Mouse (Mus musculus): ENCODE data around the gene Shld2. TPM values are rescaled to one million over a fixed set of nuclear protein-coding genes. Genes with fewer than 3 reads are reported as not detected.

The Shld2 gene
- polyA plus RNA-seq, 1 experiment: 2.6 TPM

DNA sequence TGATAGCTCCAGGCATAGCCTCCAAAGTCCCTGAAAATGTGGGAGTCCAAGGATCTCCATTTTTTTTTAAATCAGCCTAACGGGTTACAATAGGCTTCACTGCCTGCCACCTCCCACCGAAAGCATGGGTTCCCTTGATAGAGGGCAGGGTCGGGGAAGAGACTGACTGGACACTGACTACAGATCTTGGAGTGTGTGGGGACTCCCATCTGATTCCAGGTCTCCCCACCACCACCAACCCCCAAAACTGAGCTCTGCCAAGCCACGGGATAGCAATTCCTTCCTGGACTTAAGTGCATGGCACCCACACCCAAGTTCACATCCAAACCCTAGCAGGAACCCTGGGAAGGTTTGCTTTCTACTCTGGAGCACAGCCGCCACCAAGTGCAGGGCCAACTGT lies 89.9 kb downstream of the Shld2 start:
- Histone ChIP-seq H3K4me3 (no peak overlapping the region), H3K36me3 (ENCODE audit: control insufficient read depth, insufficient read depth) (no peaks in the 10 kb centered on the region), H3K79me2 (ENCODE audit: control insufficient read depth, insufficient read depth) (no peaks in the 10 kb centered on the region), H3K27me3 (ENCODE audit: control insufficient read depth, insufficient read depth, insufficient read length) (peaks cover 40% of the 10 kb centered on the region), H3ac (ENCODE audit: control insufficient read depth, insufficient read length) (no peak overlapping the region), H3K4me2 (ENCODE audit: low read depth) (no peak overlapping the region)
- TF ChIP-seq USF1 (IDR thresholded peaks at IDR 0.05; ENCODE audit: low read depth) (no peak), MYOD1 (IDR thresholded peaks at IDR 0.05; ENCODE audit: control insufficient read depth in 1 of 3, insufficient read length in 2 of 3, low read depth in 2 of 3) (no peak), REST (IDR thresholded peaks at IDR 0.05; ENCODE audit: insufficient read depth, insufficient read length) (no peak), POLR2AphosphoS2 (IDR thresholded peaks at IDR 0.05; ENCODE audit: insufficient read length, low read depth) (no peak), POLR2A (IDR thresholded peaks at IDR 0.05; ENCODE audit: insufficient read length, low read depth) (no peak), SRF (IDR thresholded peaks at IDR 0.05; ENCODE audit: control insufficient read depth, insufficient read length, low read depth) (no peak), TCF3 (IDR thresholded peaks at IDR 0.05; ENCODE audit: insufficient read length, low read depth) (no peak), MYOG (IDR thresholded peaks at IDR 0.05; ENCODE audit: control insufficient read depth in 1 of 3, insufficient read depth in 1 of 3, insufficient read length in 2 of 3, low read depth in 2 of 3) (no peak)

DNA sequence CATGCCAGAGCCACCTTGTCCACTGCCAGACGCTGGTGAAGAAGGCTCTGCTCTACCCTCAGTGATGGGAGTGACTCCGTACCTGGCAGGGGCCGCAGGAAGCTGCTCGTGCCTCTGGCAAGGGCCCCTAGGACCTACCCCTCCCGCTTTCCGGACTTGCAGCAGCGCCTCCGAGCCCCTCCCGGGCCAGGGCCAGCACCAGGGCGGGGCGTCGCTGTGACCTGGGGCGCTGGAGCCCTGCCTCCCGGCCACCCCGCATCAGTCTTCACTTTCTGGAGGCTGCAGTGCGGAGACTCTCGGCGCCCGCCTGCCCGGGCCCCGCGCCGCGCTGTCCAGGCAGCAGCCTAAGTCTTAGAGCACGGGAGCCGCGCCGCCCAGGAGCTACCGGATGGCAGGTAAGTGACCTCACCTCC lies 90.5 kb downstream of the Shld2 start:
- H3K4me3 ChIP-seq: no peak overlapping the region
- H3K27me3 ChIP-seq (ENCODE audit: control insufficient read depth, insufficient read depth, insufficient read length): peaks cover 40% of the 10 kb centered on the region
- H3ac ChIP-seq (ENCODE audit: control insufficient read depth, insufficient read length): no peak overlapping the region
- no peaks in the 10 kb centered on the region for H3K36me3 ChIP-seq (ENCODE audit: control insufficient read depth, insufficient read depth)
- no peak overlapping the region for H3K4me2 ChIP-seq (ENCODE audit: low read depth)
- TF ChIP-seq TCF12 (IDR thresholded peaks at IDR 0.05; ENCODE audit: insufficient read depth, poor library complexity, severe bottlenecking) (no peak), POLR2A (IDR thresholded peaks at IDR 0.05; ENCODE audit: insufficient read length, low read depth) (no peak), CEBPB (IDR thresholded peaks at IDR 0.05; ENCODE audit: insufficient read depth, poor library complexity, severe bottlenecking) (no peak), MYOD1 (IDR thresholded peaks at IDR 0.05; ENCODE audit: control insufficient read depth in 1 of 3, insufficient read length in 2 of 3, low read depth in 2 of 3) (no peak), MAX (IDR thresholded peaks at IDR 0.05; ENCODE audit: low read depth) (no peak), E2F4 (IDR thresholded peaks at IDR 0.05; ENCODE audit: insufficient read depth) (no peak), SRF (IDR thresholded peaks at IDR 0.05; ENCODE audit: control insufficient read depth, insufficient read length, low read depth) (no peak), USF1 (IDR thresholded peaks at IDR 0.05; ENCODE audit: low read depth) (no peak), POLR2AphosphoS2 (IDR thresholded peaks at IDR 0.05; ENCODE audit: insufficient read length, low read depth) (no peak), MYOG (IDR thresholded peaks at IDR 0.05; ENCODE audit: control insufficient read depth in 1 of 3, insufficient read depth in 1 of 3, insufficient read length in 2 of 3, low read depth in 2 of 3) (no peak), TCF3 (IDR thresholded peaks at IDR 0.05; ENCODE audit: insufficient read length, low read depth) (no peak), REST (IDR thresholded peaks at IDR 0.05; ENCODE audit: insufficient read depth, insufficient read length) (no peak)
- H3K79me2 ChIP-seq (ENCODE audit: control insufficient read depth, insufficient read depth): no peaks in the 10 kb centered on the region

DNA sequence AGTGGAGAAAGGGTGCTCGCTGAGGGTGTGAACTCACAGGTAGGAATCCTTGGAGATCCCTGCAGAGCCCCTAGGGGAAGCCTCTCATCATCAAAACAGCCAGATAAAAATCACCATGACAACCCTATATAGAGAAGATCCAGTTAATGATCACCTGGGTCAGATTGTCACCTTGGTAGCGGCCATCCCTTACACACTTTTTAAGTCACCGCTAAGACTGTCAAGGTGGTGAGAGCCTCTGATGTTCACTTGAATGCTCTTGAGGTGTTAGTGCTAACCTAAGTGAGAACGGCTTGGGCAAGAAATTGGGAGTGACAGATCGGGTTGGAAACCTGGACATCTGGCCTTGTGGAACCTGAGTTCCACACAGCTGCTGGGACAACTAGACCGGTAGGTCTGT lies 91.0 kb downstream of the Shld2 start, which contains the start of gene Syt15:
Syt15 (plus strand) TSS at position 301 of the 400 bp plus-strand sequence.
- Histone ChIP-seq H3K4me2 (ENCODE audit: low read depth) (no peak within 1 kb of the TSS), H3K79me2 (ENCODE audit: control insufficient read depth, insufficient read depth) (no peaks in the 10 kb centered on the region), H3K36me3 (ENCODE audit: control insufficient read depth, insufficient read depth) (no peaks in the 10 kb centered on the region), H3K27me3 (ENCODE audit: control insufficient read depth, insufficient read depth, insufficient read length) (peaks cover 40% of the 10 kb centered on the region), H3ac (ENCODE audit: control insufficient read depth, insufficient read length) (no peak within 1 kb of the TSS), H3K4me3 (no peak within 1 kb of the TSS)
- no peak for TF ChIP-seq USF1 (IDR thresholded peaks at IDR 0.05; ENCODE audit: low read depth)
- TF ChIP-seq TCF12 (IDR thresholded peaks at IDR 0.05; ENCODE audit: insufficient read depth, poor library complexity, severe bottlenecking): no peak
- no peak for TF ChIP-seq TCF3 (IDR thresholded peaks at IDR 0.05; ENCODE audit: insufficient read length, low read depth)
- TF ChIP-seq REST (IDR thresholded peaks at IDR 0.05; ENCODE audit: insufficient read depth, insufficient read length): no peak
- TF ChIP-seq SRF (IDR thresholded peaks at IDR 0.05; ENCODE audit: control insufficient read depth, insufficient read length, low read depth): no peak
- TF ChIP-seq E2F4 (IDR thresholded peaks at IDR 0.05; ENCODE audit: insufficient read depth): no peak
- TF ChIP-seq MAX (IDR thresholded peaks at IDR 0.05; ENCODE audit: low read depth): no peak
- no peak for TF ChIP-seq POLR2A (IDR thresholded peaks at IDR 0.05; ENCODE audit: insufficient read length, low read depth)
- TF ChIP-seq MYOG (IDR thresholded peaks at IDR 0.05; ENCODE audit: control insufficient read depth in 1 of 3, insufficient read depth in 1 of 3, insufficient read length in 2 of 3, low read depth in 2 of 3): no peak
- no peak for TF ChIP-seq MYOD1 (IDR thresholded peaks at IDR 0.05; ENCODE audit: control insufficient read depth in 1 of 3, insufficient read length in 2 of 3, low read depth in 2 of 3)
- TF ChIP-seq POLR2AphosphoS2 (IDR thresholded peaks at IDR 0.05; ENCODE audit: insufficient read length, low read depth): no peak
- no peak for TF ChIP-seq CEBPB (IDR thresholded peaks at IDR 0.05; ENCODE audit: insufficient read depth, poor library complexity, severe bottlenecking)

DNA sequence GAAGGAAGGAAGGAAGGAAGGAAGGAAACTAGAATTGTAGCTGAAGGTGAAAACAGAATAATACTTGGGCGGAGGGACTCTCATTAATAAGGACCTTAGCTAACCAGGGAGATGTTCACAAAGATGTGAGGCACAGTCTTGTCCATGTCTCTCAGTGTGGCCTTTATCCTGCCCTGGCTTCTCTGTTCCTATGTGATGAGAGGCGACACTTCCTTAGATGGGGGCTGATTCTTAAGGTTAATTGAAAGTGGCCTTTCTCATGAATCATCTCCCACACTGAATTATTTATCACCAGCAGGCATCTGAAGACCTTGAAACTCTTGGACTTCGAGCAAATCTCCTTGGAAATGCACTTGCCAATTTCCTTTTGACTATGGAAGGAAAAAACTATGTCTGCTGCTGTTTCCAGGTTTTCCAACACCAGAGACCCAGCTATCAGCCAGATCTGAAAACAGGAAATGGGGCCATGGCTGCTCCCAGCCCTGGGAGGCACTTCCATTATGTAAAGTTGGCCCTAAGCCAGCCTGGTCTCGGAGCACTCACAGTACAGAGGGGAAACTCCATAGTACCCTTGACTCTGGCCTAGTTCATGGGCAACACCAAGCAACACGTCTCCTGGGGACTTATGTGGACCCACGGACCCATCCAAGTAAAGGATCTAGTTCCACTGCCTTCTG lies 94.7 kb downstream of the Shld2 start:
- no peak overlapping the region for H3K4me2 ChIP-seq (ENCODE audit: low read depth)
- H3K27me3 ChIP-seq (ENCODE audit: control insufficient read depth, insufficient read depth, insufficient read length): peaks cover 22% of the 10 kb centered on the region
- no peak overlapping the region for H3K4me3 ChIP-seq
- H3ac ChIP-seq (ENCODE audit: control insufficient read depth, insufficient read length): no peak overlapping the region
- no peaks in the 10 kb centered on the region for H3K36me3 ChIP-seq (ENCODE audit: control insufficient read depth, insufficient read depth)
- no peaks in the 10 kb centered on the region for H3K79me2 ChIP-seq (ENCODE audit: control insufficient read depth, insufficient read depth)
- TF ChIP-seq POLR2A (IDR thresholded peaks at IDR 0.05; ENCODE audit: insufficient read length, low read depth) (no peak), E2F4 (IDR thresholded peaks at IDR 0.05; ENCODE audit: insufficient read depth) (no peak), POLR2AphosphoS2 (IDR thresholded peaks at IDR 0.05; ENCODE audit: insufficient read length, low read depth) (no peak), USF1 (IDR thresholded peaks at IDR 0.05; ENCODE audit: low read depth) (no peak), MYOG (IDR thresholded peaks at IDR 0.05; ENCODE audit: control insufficient read depth in 1 of 3, insufficient read depth in 1 of 3, insufficient read length in 2 of 3, low read depth in 2 of 3) (no peak), REST (IDR thresholded peaks at IDR 0.05; ENCODE audit: insufficient read depth, insufficient read length) (no peak), TCF12 (IDR thresholded peaks at IDR 0.05; ENCODE audit: insufficient read depth, poor library complexity, severe bottlenecking) (no peak)
